Comparison of ENCODE assay signal across 18 mouse cellular contexts in the genomic region with DNA sequence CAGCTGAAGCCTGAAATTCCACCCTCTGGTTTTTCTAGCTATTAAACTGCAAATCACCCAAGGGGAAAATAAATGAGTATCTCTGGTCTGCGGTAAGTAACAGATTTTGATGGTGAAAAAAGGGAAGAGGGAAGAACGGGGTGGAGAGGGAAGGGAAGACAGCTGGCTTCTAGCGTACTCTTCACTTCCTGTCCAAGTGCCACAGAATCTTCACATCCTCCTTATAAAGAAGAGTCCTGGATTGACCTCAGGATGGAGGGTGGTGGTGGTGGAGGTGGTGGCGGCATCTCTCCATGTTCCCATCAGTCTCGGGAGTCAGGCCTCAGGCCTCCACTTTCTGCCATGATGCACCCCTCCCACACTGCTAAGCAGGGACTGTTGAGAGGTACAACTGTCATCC.
"Had no signal": no experiment of that assay in that cellular context is flagged by ENCODE, and none has a peak within 500 bp of the region (broad histone marks: within the 10 kb centered on the region; RNA-seq: fewer than 3 reads in every experiment).

No protein-coding gene starts in this region.

- DNase-seq: kidney, adult 2 months; kidney, postnatal 25 days; layer of hippocampus, adult 9-11 months; lung, adult 18-20 months; lung, postnatal 10 days; lung, postnatal 36 days; thymus, adult 2 months; thymus, postnatal 25 days had no signal

- H3K27ac ChIP-seq: kidney, postnatal 0 days; layer of hippocampus, adult 2 months; left cerebral cortex, adult 2 months; liver, embryonic 12.5 days; liver, embryonic 15.5 days; lung, embryonic 15.5 days; midbrain, embryonic 10.5 days; midbrain, embryonic 13.5 days had no signal

- H3K4me1 ChIP-seq: liver, embryonic 12.5 days; lung, embryonic 15.5 days; megakaryocyte, embryonic 14.5 days; midbrain, embryonic 10.5 days; midbrain, embryonic 13.5 days had no signal

- ATAC-seq: liver, embryonic 12.5 days; midbrain, embryonic 13.5 days; midbrain, embryonic 16.5 days had no signal

- H3K4me3 ChIP-seq: layer of hippocampus, adult 2 months; left cerebral cortex, adult 2 months; liver, embryonic 12.5 days; liver, embryonic 15.5 days; lung, embryonic 15.5 days; megakaryocyte, embryonic 14.5 days; midbrain, embryonic 10.5 days; midbrain, embryonic 13.5 days had no signal
